Mouse (Mus musculus) spleen, adult 18-20 months (tissue): ENCODE measurements at regions not wholly inside any gene's neighbourhood (a gene's known extent, or its start where the extent isn't known, plus 50 kb on each side); places are given as distances from the start of the nearest gene placed in this dataset.

Experiments
- DNase-seq, 2 experiments: peaks; one replicate each; pipeline ENCODE4 v3.0.0; 2022; ENCODE audit warnings: mixed read lengths in 2 of 2

DNA sequence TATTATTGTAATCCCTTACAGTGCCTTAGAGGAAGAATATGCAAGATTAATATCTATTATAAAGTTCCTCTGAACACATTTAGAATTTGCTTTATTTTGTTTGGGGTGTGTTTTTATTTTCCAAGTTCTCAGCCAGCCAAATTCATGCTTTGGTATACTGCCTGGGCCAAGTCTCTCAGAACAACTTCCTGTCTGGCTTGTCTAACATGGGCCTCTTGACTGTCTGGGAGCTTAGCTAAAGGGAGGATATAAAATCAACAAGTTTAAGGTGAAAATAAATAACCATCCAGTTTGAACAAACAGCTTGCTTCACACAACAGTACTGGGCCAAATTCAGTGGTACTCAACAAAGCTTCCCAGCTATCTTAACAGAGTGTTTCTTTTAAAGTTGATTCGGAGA, 669.5 kb downstream of the Kcnj2 start:
- DNase-seq: no peak

DNA sequence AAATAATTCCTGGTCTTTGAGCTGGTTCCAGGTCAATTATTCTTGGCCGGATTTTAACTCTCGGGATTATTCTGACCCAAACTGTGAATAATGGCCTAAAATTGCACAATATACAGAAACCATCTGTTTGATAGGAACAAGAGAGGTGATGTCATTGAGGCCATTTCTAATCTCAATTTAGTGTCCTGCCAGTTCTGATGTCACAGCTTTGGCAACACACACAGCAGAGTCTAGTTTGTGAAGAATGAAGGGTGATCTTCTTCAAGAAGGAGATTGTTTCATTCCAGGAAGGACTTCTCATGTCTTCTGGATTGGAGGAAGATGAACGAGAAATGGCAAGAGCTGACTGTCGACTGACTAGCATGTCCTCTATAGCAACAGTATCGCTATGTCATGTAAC, 670.0 kb downstream of the Kcnj2 start:
- no peak for DNase-seq

DNA sequence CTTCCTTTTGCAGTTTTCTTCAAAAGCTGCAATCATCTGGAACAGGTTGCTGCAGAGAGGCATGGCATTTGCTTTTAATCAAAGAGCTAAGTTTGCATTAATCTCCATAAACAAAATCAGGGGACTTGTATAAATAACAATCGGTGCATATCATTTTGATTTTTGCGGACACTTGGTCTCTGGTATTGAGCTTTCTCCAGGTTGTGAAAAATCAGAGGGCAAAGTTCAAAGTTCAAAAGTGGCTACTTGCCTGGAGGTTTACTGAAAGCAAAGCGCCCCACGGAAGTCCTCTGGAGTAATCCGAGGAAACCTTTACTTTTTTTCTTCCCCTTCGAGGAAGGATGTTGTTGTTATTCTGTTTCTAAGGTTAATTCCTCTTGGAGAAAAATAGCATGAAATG, 677.4 kb downstream of the Kcnj2 start:
- no peak for DNase-seq

DNA sequence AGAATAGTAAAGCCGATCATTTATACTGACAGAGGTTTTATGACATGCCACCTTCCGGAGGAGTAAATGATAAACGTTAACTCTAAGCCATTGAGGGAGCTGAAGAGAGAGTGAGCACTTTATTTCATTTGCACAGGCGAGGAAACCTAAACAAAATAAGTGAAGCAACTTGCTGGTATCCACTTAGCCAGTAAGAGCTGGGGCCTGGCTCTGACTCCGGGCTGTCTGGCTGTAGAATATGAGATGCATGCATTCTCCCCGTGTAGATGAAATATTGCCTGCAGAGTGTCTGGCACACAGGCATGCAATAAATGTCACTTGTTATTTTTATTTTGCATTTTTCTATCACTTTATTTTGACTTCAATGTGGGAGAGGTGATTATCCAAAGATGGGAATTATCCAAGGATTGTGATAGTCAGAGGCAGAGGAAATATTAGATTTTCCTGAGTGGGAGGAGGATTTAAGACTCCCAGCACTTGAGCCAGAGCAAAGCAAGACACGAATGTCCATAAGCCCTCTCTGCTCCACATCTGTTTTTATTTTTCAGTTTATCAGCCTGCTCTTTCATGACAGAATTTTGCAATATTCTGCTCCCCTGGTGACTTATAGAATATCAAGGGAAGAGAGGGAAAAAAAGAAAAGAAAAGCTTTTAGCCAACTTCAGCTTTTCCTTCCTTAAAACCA, 681.4 kb downstream of the Kcnj2 start:
- no peak for DNase-seq

DNA sequence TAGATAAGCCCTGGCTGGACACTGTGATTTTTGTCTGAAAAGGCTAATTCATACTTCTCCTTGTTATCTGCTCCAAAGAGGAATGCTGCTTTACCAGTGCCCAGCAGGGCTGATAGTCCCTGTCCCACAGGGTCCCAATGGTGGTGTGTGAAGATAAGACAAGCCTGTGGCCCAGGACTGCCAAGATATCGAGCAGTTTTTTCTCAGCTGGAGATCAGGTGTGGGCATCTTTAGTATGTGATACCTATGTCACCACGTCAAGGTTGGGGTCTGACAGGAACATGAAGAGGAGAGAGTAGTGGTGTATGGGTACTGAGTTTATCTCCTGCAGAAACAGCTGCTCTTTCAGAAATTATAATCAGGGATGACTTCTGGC, 682.0 kb downstream of the Kcnj2 start:
- no peak for DNase-seq

DNA sequence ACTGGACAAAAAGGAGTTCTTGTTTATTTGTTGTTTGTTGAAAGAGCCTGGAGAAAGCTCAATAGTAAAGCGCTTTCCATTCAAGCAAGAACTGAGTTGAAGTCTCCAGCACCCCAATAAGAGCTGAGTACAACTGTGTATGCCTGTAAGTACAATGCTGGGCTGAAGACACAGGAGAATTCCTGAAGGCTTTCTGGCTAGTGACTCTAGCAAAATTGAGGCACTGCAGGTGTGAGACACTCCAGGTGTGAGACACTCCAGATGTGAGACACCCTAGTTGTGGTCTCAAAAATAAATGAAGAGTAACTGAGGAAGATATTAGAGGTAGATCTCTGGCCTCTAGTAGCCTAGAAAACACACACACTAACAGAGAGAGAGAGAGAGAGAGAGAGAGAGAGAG, 682.5 kb downstream of the Kcnj2 start:
- no peak for DNase-seq

DNA sequence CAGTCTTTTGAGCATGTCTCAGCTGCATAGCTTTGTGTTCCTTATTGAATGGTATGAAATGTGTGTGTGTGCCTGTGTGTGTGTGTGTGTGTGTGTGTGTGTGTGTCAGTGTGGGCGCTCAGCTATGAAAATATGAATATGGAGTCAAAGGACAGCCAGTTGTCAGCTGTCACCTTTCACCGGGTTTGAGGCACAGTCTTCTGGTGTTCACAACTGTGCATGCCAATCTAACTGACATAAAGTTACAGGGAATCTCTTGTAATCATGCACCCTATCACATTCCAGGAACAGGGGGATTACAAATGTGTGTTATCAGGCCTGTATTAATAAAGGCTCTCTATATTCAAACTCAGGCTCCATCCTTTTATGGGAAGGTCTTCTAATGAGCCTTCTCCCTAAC, 688.8 kb downstream of the Kcnj2 start:
- no peak for DNase-seq

DNA sequence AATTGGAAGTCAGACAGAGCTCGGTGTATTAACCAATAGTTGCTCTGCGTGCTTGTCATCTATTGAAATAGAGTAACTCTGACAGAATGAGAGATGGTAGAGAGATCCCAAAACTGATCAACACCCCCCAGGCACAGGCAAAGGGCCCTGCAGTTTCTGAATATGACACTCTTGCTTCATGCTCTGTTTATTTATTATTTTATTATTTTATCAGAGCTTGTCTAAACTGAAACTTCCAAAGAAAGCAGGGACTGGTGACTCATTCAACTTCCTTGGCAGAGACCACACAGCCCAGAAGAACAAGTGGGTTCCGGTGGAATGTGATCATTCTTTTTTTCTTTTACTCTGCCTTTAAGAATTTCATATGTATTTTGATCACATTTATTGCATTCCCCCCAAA, 697.1 kb downstream of the Kcnj2 start:
- no peak for DNase-seq

DNA sequence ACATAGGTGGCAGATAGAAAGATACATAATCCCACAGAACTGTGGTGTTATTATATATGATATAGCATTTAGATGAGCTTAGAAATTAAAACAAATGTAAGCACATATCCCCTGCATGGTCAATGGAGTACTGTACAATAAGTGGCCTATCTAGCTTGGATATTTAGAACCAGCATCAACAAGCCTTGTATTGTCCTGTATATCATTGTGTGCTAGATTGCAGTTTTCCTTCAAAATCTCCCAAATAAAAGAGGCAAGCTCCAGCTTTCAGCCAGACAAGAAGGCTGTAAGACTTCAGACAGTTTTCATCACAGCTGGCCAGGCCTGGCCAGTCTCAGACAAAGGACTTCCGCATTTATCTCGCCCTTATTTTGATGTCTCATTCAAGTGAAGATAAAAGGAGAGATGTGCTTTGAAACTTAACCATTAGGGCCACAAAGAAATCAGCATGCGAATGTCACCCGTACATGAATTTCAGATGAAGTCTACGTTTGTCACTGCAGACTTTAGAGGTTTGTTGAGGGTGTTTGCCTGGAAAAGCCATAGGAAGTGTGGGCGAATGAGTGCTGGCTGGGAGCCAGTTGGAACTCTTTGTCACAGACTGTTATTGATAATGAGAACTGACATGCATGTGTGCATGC, 700.5 kb downstream of the Kcnj2 start:
- DNase-seq: no peak

DNA sequence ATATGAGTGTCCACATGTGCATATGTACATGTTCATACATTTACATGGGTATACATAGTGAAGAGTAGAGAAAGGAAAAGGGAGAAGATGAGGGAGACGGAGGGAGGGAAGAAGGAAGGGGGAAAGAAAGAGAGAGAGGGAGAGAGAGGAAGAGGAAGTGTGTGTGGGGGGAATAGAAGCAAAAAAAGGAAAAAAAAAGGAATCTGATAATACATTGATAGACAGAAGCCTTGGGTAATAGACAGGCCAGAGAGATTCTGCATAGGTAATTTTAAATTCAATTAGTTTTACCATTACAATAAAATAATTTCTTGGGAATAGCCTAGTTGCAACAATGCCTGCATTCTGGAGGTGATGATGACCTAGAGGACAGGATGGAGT, 701.0 kb downstream of the Kcnj2 start:
- no peak for DNase-seq

DNA sequence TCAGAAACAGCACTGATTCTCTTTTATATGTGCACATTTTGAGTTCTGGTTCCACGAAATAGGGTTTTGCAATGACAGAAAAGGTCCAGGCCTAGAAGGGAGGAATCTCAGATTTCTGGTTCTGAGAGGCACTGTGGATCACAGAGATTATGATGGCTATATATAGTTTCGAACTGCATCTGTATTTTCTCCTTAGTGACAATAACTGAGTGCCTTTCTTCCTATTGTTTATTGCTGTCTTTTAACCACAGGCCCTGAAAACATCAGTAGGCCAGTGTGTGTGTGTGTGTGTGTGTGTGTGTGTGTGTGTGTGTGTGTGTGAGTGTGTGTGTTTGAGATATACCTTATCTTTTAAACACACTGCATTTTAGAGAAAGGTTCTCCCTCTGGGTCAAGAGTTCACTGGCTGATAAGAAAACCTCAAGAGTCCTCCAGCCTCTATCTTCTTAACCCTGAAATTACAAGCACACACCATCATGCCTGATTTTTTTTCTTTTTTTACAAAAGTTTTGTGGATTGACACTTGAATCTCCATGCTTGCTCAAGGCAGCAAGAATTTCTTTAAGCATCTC, 708.2 kb downstream of the Kcnj2 start:
- DNase-seq: no peak

DNA sequence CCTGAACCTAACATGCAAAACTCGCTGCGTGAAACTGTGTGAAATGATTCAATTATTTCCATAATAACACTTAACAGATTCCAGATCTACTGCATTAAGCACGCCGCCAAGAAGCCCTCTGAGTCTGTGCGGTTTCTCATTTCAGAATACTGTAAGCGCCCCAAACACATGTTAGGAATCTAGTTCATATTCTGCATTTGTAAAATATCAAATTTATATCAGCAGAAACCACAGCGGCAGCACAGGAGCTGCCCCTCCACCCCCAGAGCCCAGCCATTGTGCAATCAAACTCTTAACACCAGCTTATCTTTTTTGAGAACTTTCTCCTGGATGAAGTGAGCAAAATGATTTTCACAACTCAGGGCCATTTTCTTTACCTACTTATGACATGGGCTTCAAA, 715.4 kb downstream of the Kcnj2 start:
- DNase-seq: no peak

DNA sequence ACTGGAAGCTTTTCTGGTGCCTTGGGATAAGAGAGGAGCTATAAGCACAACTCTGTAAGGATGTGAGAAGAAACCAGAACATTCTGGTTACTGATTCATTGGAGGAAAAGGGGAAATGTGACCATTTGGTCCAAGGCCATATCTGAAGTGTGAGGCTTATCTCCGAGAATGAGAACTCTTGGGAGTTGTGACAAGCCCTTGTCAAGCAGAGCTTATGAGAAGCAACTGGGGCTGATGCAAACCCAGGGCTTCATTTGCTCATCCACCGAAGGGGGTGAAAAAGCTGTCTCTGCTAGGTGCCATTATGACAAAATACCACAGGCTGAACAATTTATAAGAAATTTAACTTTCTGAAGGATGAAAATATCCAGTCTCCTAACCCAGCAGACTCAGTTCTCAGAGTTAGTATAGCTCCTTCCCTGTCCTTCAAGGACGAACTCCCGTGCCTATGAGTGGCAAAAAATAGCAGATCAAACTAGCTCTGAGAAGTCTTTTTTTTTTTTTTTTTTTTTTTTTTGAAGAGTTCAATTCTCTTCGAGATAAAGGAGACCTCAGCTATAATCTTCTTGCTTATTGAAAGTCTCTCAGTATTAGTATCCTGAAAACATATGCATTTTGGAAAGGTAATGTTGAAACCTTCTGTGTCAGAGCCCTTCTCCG, 725.4 kb downstream of the Kcnj2 start:
- no peak for DNase-seq

DNA sequence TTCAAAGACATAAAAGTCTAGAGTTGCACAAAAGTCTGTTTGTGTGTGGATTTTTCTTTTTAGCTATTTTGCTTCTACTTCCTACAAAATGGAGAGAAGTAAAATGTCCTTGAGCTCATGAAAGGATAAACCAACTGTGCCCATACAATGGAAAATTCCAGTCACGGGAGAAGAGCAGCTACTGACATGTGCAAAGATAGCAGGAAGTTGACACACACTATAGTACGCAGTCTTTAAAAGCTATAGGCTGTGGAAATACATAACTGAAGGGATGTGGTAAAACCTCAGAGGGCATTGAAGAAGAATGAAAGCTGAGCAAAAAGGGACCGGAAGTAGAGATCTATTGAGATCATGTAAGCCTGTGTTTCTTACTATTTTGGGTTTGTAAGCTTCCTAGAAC, 735.1 kb downstream of the Kcnj2 start:
- no peak for DNase-seq

DNA sequence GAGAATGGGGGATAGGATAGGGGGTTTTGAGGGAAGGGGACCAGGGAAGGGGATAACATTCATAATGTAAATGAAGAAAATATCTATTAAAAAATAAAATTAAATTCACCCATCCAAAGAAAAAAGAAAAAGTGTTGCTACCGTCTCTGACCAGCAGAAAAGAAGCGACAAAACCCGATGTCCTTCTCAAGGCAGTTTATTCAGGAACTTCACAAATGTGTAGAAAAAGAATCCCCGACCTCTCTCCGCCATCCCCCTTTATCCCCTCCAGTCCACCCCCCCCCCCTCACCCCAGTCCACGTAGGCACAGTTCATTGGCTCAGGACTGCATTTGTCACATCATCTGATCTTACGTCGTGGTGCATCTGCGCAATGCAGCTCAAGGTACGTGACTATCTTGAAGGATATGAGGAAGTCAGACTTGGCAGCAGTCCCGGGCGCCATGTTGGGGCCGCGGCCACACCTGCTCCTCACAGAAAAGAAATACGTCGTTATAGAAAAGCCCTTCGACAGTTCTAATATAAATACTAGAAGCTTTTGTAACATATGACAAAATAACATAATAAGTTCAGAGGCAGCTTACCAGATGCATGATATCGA, 750.3 kb downstream of the Kcnj2 start:
- DNase-seq: no peak

DNA sequence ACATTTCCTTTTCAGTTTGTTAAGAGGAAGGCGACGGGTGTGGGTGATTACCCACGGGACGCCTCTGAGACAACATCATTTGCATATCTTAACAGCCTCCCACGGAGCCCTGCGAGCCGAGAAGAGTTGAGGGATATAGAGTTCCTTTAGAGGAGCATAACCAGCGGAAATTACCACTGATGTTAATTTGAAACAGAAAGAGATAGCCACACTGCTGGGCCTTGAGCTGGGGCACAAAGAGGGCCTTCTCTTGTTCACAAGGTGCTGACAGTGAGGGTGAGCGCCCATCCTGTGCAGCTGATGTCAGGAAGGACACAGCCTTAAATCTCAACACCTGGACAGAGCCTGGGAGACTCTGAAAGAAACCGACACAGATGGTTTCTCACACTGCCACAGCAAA, 752.2 kb downstream of the Kcnj2 start:
- peak; percentile 18 to 20 for DNase-seq

DNA sequence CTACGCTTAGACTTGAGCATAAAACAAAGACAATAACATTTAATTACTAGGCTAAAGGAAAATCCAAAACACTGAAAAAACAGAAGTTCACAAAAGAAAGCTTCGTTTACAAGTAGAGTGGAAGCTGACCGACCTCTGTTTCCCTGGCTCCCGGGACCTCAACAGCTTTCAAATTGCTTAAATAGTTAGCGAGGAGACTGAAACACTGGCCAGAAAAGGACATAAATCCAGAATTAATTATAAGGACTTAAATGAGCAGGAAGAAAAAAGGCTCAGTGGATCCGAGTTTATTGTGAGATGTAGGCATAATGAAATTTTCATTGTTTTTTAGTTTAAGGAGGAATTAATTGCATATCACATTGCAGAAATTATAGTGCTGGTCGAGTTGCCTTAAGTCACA, 754.4 kb downstream of the Kcnj2 start:
- DNase-seq: no peak

DNA sequence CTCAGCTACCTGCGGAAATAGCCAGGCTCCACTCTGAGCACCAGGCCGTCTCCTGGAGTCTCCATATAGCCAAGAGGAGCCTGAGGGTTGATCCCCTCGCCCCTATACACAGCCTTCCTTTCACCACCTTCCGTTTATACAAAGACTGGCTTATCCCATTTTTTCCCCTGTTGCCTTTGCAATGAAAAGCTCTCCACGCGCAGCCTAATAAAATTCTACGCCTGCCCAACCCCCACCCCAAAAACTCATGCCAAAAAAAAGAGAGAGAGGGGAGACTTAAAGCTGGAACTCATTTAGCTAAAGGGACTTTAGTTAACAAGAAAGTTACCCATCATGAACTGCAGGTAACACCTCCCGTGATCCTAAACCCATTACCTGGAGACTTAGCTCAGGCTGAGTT, 762.5 kb downstream of the Kcnj2 start:
- DNase-seq: no peak

DNA sequence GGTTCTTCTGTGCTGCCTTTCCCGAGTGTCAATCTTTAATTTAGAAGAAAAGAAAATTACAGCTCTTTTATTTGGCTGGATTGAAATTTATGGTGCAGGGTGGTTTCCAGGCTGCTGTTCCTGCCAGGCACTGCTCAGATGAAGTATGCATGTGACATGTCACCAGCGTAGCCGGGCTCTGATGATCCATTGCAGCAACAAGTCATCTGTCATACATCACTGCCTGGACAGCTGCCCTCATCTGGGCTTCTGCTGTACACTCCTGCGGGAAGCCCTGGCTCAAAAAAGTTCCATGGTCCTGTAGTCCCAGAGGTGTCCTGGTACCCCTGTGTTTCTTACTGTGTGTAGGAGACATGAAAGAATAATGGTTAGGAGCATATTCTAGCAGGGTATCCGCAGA, 773.0 kb downstream of the Kcnj2 start:
- no peak for DNase-seq

DNA sequence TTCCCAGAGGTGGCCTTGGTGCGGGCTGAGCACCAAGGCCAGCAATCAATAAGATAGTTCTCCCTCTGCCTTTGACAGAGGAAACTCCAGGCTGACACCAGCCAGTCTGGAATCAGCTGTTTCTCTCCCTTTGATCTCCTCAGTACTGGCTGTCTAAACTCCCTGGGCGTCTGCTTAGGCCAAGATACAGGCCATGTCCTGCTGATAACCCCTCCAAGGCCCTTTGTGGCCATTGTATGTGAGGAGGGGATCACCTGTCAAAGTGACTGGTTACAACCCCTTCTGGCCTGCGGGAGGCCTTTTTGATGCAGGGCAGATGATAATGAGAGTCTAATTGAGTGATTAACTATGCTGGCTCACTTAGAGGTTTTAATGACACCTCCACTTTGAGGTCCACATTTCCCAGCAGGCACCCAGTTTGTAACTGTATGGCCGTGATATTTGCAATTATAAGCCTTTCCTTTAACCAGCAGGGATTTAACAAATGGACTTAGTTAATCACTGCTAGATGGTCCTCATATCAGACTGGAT, 777.8 kb downstream of the Kcnj2 start:
- no peak for DNase-seq

DNA sequence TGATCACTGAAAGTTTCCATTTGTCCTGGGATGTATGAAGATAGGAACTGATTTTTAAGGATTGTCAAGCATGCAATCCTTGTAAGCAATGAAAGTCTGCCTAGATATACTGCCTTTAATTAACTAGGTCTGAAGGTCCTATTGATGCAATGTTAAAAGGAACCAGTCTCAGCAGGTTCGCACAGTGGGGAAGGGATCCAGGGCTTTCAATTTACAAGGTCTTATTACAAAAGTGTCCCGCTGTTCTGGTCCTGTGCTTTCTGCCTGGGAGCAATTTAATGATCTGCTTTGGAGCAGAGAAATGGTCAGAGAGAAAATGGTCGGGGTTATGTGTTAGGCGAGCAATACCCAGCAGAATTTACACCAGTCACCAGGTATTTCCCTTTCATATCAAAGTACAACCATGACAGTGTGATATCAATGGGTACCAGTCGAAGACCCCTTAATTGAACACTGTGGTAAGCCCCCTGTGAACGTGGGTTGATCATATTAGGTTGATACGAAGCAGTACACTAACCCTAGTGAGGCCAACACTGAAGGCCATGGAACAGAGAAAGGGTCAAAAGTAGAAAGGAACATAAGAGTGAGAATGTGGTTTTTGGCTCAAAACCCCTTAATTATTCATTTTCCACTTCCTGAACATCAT, 778.5 kb downstream of the Kcnj2 start:
- no peak for DNase-seq

DNA sequence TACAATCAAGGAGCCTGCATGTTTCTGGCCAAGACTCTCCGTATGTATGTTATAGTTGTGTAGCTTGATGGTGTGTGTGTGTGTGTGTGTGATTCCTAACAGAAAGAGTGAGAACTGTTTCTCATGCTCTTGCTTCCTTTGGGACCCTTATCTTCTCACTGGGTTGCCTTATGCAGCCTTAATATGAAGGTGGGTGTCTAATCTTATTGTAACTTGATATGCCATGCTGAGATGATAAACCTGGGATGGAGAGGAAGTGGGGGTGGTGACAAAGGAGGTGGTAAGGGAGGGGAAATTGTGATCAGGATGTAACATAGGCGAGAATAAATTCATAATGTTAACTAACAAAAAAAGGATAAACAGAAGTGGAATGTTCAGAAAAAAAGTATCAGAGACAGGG, 791.3 kb downstream of the Kcnj2 start:
- no peak for DNase-seq

DNA sequence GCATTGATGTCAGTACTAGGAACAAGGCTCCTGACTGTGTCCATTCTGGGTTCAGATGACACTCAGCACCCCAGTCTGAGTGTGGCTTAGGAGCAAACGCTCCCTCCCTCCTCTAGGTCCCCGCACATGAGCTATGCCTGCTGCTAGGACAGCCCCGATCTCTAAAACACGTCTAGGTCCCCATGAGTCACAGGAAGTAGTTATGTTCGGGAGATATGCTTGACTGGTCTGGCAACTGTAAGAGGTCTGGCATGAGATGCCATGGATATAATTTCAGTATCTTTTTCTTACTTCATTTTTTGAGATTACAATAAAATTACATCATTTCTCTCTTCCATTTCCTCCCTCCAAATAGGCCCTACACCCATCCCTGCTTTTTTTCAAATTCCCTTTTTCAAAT, 792.1 kb downstream of the Kcnj2 start:
- no peak for DNase-seq
